Mouse (Mus musculus) bone marrow, adult 2 months (tissue): Measurements from ENCODE around the gene Erv3. TPM values are rescaled to one million over a fixed set of nuclear protein-coding genes. Genes with fewer than 3 reads are reported as not detected.

Source experiments
- H3K27ac ChIP-seq: fragments of 200-500 bp; 2 replicates; pipeline ENCODE4 v1.5.1; 2012; ENCODE audit warnings: low read depth, mild to moderate bottlenecking, control low read depth, inconsistent platforms, low read length; ENCODE audit not compliant: control insufficient read depth, poor library complexity, insufficient read depth
- H3K4me1 ChIP-seq: fragments of 200-500 bp; 2 replicates; pipeline ENCODE4 v1.6.1; 2011; ENCODE audit warnings: low read length; ENCODE audit not compliant: control insufficient read depth, insufficient read depth
- H3K4me3 ChIP-seq: fragments of 200-500 bp; replicated peaks from 2 replicates; pipeline ENCODE3; 2011; ENCODE audit warnings: mild to moderate bottlenecking, low read depth, low read length, control low read depth; ENCODE audit not compliant: control insufficient read depth
- CTCF ChIP-seq: fragments of 200-500 bp; IDR thresholded peaks from 2 replicates; pipeline ENCODE4 v1.5.1; 2011; ENCODE audit warnings: low read length, control low read depth; ENCODE audit not compliant: control insufficient read depth, insufficient read depth
- POLR2A ChIP-seq: fragments of 200-500 bp; IDR thresholded peaks from 2 replicates; pipeline ENCODE4 v1.6.1; 2011; ENCODE audit warnings: low read depth, mild to moderate bottlenecking, control low read depth, low read length, borderline replicate concordance; ENCODE audit not compliant: control insufficient read depth
- WGBS: fragments of 180-500 bp; shearing (Covaris S2); methylation state at CpG from one replicate; pipeline ENCODE4 v1.1.7; 2018; 5-methylcytosine and 5-hydroxymethylcytosine counted together
- polyA plus RNA-seq: library from polyadenylated mRNA; stranded (reverse); fragments of >200 nt; gene quantifications from 2 replicates; pipeline ENCODE4 v1.2.4, GENCODE M21; 2011; ENCODE audit warnings: low replicate concordance; ENCODE audit not compliant: missing spikeins, insufficient read depth, insufficient read length

The Erv3 gene
- polyA plus RNA-seq, 1 experiment, result not detected

DNA sequence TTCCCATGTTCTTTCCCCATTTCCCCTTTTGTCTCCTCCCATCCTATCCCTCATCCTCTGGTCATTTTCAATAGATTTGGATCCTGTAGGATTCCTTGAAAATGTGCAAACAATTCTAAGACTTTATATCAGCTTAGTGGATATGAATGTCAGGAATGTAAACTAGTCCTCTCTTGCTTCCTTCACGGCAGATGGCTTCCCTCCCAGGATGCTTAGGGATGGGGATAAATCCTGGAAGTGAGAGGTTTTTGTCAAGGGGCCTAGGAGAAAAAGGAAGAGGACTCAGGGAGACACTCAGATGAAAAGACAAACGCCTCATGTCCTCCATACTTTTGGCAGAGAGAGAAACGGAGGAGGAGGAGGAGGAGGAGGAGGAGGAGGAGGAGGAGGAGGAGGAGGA, 42.9 kb upstream of the Erv3 start:
- H3K4me3 ChIP-seq, result no peak overlapping the region
- H3K4me1 ChIP-seq, result peaks cover 5% of the 10 kb centered on the region; the same call in 1 of the 2 replicates
- no peak overlapping the region for H3K27ac ChIP-seq
- WGBS, result 70% methylated on average over 3 of the region's 3 CpGs
- TF ChIP-seq CTCF, result no peak
- no peak for TF ChIP-seq POLR2A

DNA sequence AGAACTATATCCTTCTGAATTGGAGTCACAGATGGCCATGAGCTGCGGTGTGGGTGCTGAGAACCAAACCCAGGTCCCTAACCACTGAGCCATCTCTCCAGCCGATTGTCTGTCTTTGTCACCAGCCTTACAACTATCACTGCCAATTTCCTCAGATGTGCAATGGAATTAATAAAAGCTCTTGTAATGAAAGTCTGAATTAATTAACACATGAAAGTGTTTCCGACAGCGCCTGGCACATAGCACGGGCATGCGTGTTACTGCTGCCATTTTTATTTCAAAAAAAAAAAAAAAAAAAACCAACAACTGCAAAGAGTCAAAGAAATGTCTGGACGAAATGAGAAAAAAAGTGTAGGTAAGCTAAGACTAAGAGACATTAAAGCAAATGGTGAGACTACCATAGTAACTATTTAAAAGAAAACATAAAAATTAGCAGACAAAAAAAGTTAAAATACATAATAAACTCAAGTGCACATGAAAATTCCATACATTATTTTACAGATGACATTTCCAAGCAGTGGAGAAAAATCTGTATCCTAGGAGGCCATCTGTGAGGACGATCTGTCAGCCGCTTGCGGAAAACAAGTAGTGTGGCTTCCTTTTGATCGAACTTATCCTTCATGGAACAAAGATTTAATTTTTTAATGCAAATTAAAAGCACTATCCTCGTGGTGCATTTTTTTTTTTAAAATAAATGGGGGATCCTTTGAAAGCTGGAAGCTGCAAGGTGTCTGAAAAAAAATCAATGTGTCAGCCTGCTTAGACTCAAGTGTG, 38.0 kb upstream of the Erv3 start:
- TF ChIP-seq POLR2A (no peak), CTCF (no peak)
- Histone ChIP-seq H3K4me1 (no peaks in the 10 kb centered on the region), H3K27ac (no peak overlapping the region), H3K4me3 (no peak overlapping the region)
- WGBS, result 89% methylated on average over 12 of the region's 12 CpGs

DNA sequence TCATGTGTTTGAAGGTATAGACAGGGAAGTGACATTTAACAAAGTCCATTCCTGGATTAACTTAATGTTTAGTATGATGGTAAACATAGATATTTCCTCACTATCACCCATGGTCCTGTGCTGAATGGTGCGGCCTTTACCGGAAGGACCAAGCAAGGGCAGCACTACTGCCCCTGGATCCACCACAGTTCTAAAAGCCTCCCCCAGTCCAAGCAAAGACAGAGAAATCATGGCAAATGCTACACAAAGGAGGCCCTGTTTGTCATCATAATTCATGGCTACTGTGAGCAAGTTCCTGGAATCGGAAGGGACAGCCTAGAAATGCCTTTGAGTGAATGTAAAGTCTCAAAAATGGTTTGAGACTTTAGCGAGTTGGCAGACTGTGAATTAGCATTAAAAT, 36.5 kb upstream of the Erv3 start:
- 92% methylated on average over 4 of the region's 4 CpGs for WGBS
- TF ChIP-seq CTCF, result no peak
- TF ChIP-seq POLR2A, result no peak
- Histone ChIP-seq H3K27ac (no peak overlapping the region), H3K4me1 (no peaks in the 10 kb centered on the region), H3K4me3 (no peak overlapping the region)

DNA sequence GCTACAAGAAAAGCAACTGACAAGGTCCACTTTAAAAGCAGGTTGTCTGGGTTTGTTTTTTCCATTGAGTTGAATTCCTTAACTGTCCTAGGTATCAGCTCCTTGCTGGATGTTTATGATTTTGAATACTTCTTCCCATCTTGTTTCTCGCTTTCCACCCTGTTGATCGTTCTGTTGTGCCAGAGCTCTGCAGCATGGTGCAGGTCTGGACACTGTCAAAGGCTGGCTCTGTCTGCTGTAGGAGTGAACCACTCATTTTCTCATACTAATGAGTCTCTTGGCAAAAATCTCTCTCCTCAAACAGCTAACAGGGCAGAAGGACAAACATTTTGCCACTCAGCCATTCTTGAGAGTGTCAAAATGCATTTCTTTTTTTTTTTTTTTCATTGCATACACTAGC, 35.6 kb upstream of the Erv3 start:
- Histone ChIP-seq H3K4me1 (no peaks in the 10 kb centered on the region), H3K4me3 (no peak overlapping the region), H3K27ac (no peak overlapping the region)
- 87% methylated on average over 2 of the region's 2 CpGs for WGBS
- TF ChIP-seq POLR2A (no peak), CTCF (no peak)

DNA sequence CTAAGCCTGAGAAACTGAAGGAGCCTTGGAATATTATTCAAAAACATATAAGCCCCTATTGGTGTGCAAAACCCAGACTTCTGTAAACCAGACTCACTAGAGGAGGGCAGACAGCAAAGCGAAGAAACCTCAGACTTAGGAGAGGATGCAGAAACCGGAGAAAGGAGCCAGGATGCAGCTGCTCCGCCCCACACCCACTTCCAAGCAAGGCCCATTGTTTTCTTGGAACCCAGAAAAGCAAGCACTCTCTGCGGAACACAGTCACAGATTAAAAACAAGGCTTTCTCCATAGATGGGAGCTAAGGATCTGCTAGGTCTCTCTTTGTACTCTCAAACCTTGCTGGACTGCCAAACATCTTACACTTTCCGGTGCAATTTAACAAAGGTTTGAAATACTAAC, 33.0 kb upstream of the Erv3 start:
- TF ChIP-seq CTCF, result no peak
- no peak for TF ChIP-seq POLR2A
- H3K27ac ChIP-seq, result no peak overlapping the region
- 62% methylated on average over 5 of the region's 5 CpGs for WGBS

DNA sequence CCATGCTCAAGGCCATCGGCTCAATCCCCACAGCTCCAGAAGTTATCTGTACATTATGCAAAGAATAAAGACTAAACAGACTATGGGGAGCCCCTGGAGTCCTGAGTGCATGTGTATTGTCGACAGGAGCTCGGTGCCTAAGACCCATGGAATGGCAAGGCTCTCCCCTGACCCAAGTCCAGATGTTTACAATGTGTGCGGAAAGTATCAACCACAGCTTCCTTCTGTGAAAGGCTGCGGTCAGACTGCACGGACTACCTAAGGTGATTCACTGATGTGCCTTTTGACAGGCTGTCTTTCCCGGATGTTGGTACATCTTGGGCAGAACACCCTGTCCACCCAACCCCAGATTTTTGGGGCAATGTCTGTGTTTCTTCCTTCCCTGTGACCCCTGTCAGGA, 28.7 kb upstream of the Erv3 start:
- no peak overlapping the region for H3K4me3 ChIP-seq
- 3% methylated on average over 7 of the region's 7 CpGs for WGBS
- H3K27ac ChIP-seq, result no peak overlapping the region
- TF ChIP-seq POLR2A (no peak), CTCF (no peak)
- peaks cover 5% of the 10 kb centered on the region for H3K4me1 ChIP-seq

More for the DNA sequence above, 33.0 kb upstream of the Erv3 start:
- Histone ChIP-seq H3K4me1 (peaks cover 2% of the 10 kb centered on the region; the same call in 1 of the 2 replicates), H3K4me3 (no peak overlapping the region)

DNA sequence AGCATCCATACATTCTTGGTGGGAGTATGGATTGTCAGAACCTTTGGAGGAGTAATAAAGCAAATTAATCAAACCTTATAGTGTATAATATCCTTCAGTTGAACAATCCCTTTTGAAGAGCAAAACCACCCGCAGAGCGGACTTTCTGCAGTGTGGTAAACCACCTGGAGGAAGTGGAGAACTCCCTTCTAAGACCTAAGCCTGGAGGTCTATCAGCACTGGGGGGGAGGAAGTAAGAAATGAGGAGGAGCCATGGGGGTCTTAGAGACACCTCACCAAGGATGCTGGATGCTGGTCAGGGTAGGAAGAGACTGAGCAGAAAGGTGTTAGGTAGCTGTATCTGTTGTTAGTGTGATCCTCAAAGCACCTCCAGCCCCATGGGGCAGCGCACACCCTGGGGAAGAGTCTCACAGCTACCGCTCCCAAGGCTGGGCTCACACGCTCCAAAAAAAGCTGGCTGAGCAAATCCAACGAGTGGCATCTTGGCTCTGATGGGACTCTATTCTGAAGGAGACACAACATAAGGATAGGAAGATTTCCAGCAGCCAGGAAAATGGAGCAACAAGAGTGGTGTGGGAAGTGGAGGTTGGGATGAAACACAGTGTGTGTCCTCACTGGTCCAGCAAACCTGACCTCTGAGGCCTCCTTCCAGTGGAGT, 27.1 kb upstream of the Erv3 start:
- TF ChIP-seq CTCF (no peak), POLR2A (no peak)
- WGBS, result 39% methylated on average over 6 of the region's 6 CpGs

DNA sequence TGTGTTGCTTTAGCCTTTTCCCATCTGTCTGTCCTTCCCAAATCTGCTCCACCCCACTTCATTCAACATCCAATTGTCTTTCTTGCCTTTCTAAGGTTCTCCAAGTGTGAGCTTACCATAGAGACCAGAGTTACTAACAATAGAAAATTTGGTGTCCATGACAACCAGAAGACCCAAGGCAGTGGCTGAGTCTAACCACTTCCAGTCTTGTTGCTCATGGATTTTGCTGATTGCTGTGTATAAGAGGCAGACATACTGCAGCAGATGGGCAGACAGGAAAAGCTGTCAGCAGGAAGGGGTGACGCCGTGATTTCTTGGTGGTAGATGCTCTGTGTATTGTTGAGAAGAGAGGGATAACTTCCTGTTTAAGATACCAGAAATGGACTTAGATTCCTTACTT, 23.6 kb upstream of the Erv3 start:
- Histone ChIP-seq H3K4me1 (peaks cover 5% of the 10 kb centered on the region), H3K27ac (no peak overlapping the region), H3K4me3 (no peak overlapping the region)
- WGBS, result 29% methylated on average over 2 of the region's 2 CpGs
- no peak for TF ChIP-seq CTCF
- TF ChIP-seq POLR2A, result no peak

More for the DNA sequence above, 27.1 kb upstream of the Erv3 start:
- H3K27ac ChIP-seq, result no peak overlapping the region
- peaks cover 5% of the 10 kb centered on the region for H3K4me1 ChIP-seq
- no peak overlapping the region for H3K4me3 ChIP-seq
